Mouse (Mus musculus) gastrocnemius, postnatal 10 days (tissue): ENCODE results near the gene Gdap1l1. TPM values are rescaled to one million over a fixed set of nuclear protein-coding genes. Genes with fewer than 3 reads are reported as not detected.
A peak's percentile ranks its signal among the peaks of the same experiment; 100 is the strongest.

Experiments
- DNase-seq: peaks from one replicate; pipeline ENCODE4 v3.0.0; 2021; ENCODE audit warnings: mixed read lengths
- total RNA-seq, 2 experiments: library from RNA; stranded (reverse); gene quantifications; 2 replicates each; pipeline ENCODE4 v1.2.3; 2021

The Gdap1l1 gene
- total RNA-seq, 2 experiments from 2014 or later: 0.14 to 0.34 TPM

- no peak for DNase-seq
Measured at GRCm38 (mm10) chr2:163463251-163463769, 25.0 kb downstream of the Gdap1l1 start.

- DNase-seq: no peak
Measured at GRCm38 (mm10) chr2:163463998-163464397, 25.7 kb downstream of the Gdap1l1 start.

GRCm38 (mm10) chr2:163464562-163464961, 26.3 kb downstream of the Gdap1l1 start:
- DNase-seq: no peak

- DNase-seq: no peak
Measured at GRCm38 (mm10) chr2:163466771-163467170, 28.5 kb downstream of the Gdap1l1 start.

GRCm38 (mm10) chr2:163467585-163467984, 29.3 kb downstream of the Gdap1l1 start:
- no peak for DNase-seq

- no peak for DNase-seq
Measured at GRCm38 (mm10) chr2:163468866-163469265, 30.6 kb downstream of the Gdap1l1 start.

GRCm38 (mm10) chr2:163469711-163470110, 31.4 kb downstream of the Gdap1l1 start:
- no peak for DNase-seq

- DNase-seq: no peak
Measured at GRCm38 (mm10) chr2:163471136-163471535, 32.9 kb downstream of the Gdap1l1 start.

- DNase-seq: no peak
Measured at GRCm38 (mm10) chr2:163471710-163472465, 33.6 kb downstream of the Gdap1l1 start.

- peak; percentile 96 for DNase-seq
Measured at GRCm38 (mm10) chr2:163472466-163472851, 34.2 kb downstream of the Gdap1l1 start, which contains the start of gene Fitm2. TSS of gene Fitm2 (minus strand) at chr2:163472629.

GRCm38 (mm10) chr2:163480191-163480825, 42.0 kb downstream of the Gdap1l1 start:
- DNase-seq: no peak

GRCm38 (mm10) chr2:163481539-163482029, 43.3 kb downstream of the Gdap1l1 start:
- peak; percentile 31 for DNase-seq

- DNase-seq: no peak
Measured at GRCm38 (mm10) chr2:163487360-163487759, 49.1 kb downstream of the Gdap1l1 start.

- DNase-seq: no peak
Measured at GRCm38 (mm10) chr2:163489725-163490291, 51.5 kb downstream of the Gdap1l1 start.

GRCm38 (mm10) chr2:163490656-163491055, 52.4 kb downstream of the Gdap1l1 start:
- DNase-seq: no peak

- no peak for DNase-seq
Measured at GRCm38 (mm10) chr2:163491351-163491750, 53.1 kb downstream of the Gdap1l1 start.

- no peak for DNase-seq
Measured at GRCm38 (mm10) chr2:163492018-163492417, 53.7 kb downstream of the Gdap1l1 start, which contains the start of gene R3hdml. TSS of gene R3hdml (plus strand) at chr2:163492318.

GRCm38 (mm10) chr2:163493031-163493430, 54.8 kb downstream of the Gdap1l1 start:
- no peak for DNase-seq

- no peak for DNase-seq
Measured at GRCm38 (mm10) chr2:163493976-163494375, 55.7 kb downstream of the Gdap1l1 start.

- DNase-seq: no peak
Measured at GRCm38 (mm10) chr2:163494456-163494855, 56.2 kb downstream of the Gdap1l1 start.

GRCm38 (mm10) chr2:163502219-163502618, 63.9 kb downstream of the Gdap1l1 start:
- DNase-seq: no peak

GRCm38 (mm10) chr2:163503191-163503590, 64.9 kb downstream of the Gdap1l1 start:
- DNase-seq: no peak
